Mouse (Mus musculus) myocyte (in vitro differentiated cells): ENCODE measurements around the gene Gm21897.

ENCODE experiments used
- CEBPB ChIP-seq: IDR thresholded peaks from 2 replicates; pipeline ENCODE4 v1.6.1; 2011; ENCODE audit warnings: mild to moderate bottlenecking, moderate library complexity; ENCODE audit not compliant: poor library complexity, insufficient read depth, severe bottlenecking
- E2F4 ChIP-seq: IDR thresholded peaks from one replicate; pipeline ENCODE4 v1.6.1; 2011; ENCODE audit warnings: mild to moderate bottlenecking, control low read depth, moderate library complexity; ENCODE audit not compliant: insufficient read depth
- MAX ChIP-seq: IDR thresholded peaks from one replicate; pipeline ENCODE4 v1.6.1; 2011; ENCODE audit warnings: low read depth, mild to moderate bottlenecking, control low read depth
- MYOD1 ChIP-seq, 3 experiments: IDR thresholded peaks; one replicate each; pipeline ENCODE4 v1.6.1; 2011; ENCODE audit warnings: control low read depth in 2 of 3, low read depth in 2 of 3, mild to moderate bottlenecking in 2 of 3, moderate library complexity in 1 of 3; ENCODE audit not compliant: insufficient read length in 2 of 3, control insufficient read depth in 1 of 3
- POLR2A ChIP-seq: IDR thresholded peaks from one replicate; pipeline ENCODE4 v1.6.1; 2011; ENCODE audit warnings: low read depth, mild to moderate bottlenecking, control low read depth, moderate library complexity; ENCODE audit not compliant: insufficient read length
- POLR2AphosphoS2 ChIP-seq: IDR thresholded peaks from one replicate; pipeline ENCODE4 v1.6.1; 2011; ENCODE audit warnings: low read depth, control low read depth; ENCODE audit not compliant: insufficient read length
- REST ChIP-seq: IDR thresholded peaks from one replicate; pipeline ENCODE4 v1.6.1; 2011; ENCODE audit warnings: mild to moderate bottlenecking, control low read depth, moderate library complexity; ENCODE audit not compliant: insufficient read depth, insufficient read length
- TCF12 ChIP-seq: IDR thresholded peaks from one replicate; pipeline ENCODE4 v1.6.1; 2011; ENCODE audit warnings: mild to moderate bottlenecking, control low read depth; ENCODE audit not compliant: poor library complexity, insufficient read depth, severe bottlenecking
- USF1 ChIP-seq: IDR thresholded peaks from one replicate; pipeline ENCODE4 v1.6.1; 2011; ENCODE audit warnings: low read depth, mild to moderate bottlenecking, control low read depth, moderate library complexity

DNA sequence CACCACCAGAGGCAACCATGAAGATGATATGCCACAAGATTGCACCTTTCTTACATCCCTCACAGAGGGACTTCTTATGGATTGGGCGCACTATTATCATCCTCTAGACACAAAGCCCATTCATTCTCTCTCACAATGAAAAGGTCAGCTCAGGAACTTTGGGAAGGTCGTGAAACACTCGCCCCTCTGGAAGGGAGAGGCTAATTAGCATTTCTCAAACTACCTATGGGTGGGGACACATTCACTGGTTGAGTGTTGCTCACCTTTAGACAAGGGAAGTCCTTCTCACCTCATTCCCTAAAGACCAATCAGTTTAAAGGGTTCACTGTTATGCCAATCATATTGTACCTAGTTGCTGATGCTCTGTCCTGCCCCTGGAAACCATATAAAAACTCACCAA is 24.2 kb upstream of the Gm21897 start:
- TF ChIP-seq TCF12 (no peak), USF1 (no peak), CEBPB (no peak), POLR2A (no peak), POLR2AphosphoS2 (no peak), REST (no peak), MYOD1 (IDR thresholded peaks at IDR 0.05; ENCODE audit: control insufficient read depth in 1 of 3, insufficient read length in 2 of 3, low read depth in 2 of 3) (no peak), MAX (no peak), E2F4 (no peak)
